Mouse (Mus musculus) ES-CJ7 (cell line): Measurements from ENCODE around the gene Wfdc9.
"Not testable (repeated sequence)": the region's sequence is repeated elsewhere in the genome, so short reads cannot be mapped to it uniquely, and the experiment has no call there.

Experiments
- DNase-seq: peaks from one replicate; pipeline ENCODE4 v3.0.0; 2011; ENCODE audit warnings: low read depth, low spot score

Gene Wfdc9

GRCm38 (mm10) chr2:164621775-164622174 lies 34.6 kb downstream of the Wfdc9 start:
- no peak for DNase-seq

- DNase-seq: no peak
Observed at GRCm38 (mm10) chr2:164619050-164619449, 37.3 kb downstream of the Wfdc9 start.

GRCm38 (mm10) chr2:164615386-164615785 lies 41.0 kb downstream of the Wfdc9 start:
- DNase-seq: no peak

- DNase-seq: not testable (repeated sequence)
Observed at GRCm38 (mm10) chr2:164613471-164613870, 42.9 kb downstream of the Wfdc9 start, which contains the start of the genes Wfdc6b and Wfdc8. Gene Wfdc6b (plus strand): TSS chr2:164613522. Gene Wfdc8 (minus strand): TSS chr2:164613626.

GRCm38 (mm10) chr2:164608781-164609180 lies 47.6 kb downstream of the Wfdc9 start:
- DNase-seq: no peak

GRCm38 (mm10) chr2:164604411-164604810 lies 52.0 kb downstream of the Wfdc9 start:
- DNase-seq: no peak

GRCm38 (mm10) chr2:164603482-164603881 lies 52.9 kb downstream of the Wfdc9 start:
- DNase-seq: peak; percentile 55

GRCm38 (mm10) chr2:164600179-164600578 lies 56.2 kb downstream of the Wfdc9 start:
- DNase-seq: no peak
